Mouse (Mus musculus) T-helper 2 cell (primary cell): ENCODE measurements around the gene Ccdc63.

Experiments used
- in situ Hi-C: fragments of 300-600 bp; cut with MboI, MseI; formaldehyde crosslinking; loops from one replicate; pipeline ENCODE4 v1.15.1; 2025; ENCODE audit warnings: high pct_unique_total_duplicates

Gene Ccdc63

DNA sequence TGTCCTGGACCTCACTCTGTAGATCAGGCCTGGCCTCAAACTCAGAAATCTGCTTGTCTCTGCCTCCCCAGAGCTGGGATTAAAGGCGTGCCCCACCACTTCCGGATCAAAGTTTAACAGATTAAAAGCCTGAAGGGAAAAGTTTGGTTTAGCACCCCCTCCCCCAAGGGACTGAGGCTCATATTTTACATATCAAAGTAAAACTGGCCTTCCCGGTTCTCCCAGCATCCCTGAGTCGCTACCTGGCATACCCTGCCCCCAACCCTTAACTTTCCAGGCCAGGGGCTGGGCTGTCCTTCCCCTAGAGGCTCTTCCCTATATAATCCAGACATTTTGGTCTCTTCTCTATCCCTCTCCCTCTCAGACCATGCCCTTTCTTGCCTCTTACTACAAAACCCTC lies 8.6 kb upstream of the Ccdc63 start:
- in situ Hi-C loops: loop anchor here (25.0 kb wide), 1 partner anchor 988 kb away; the partner anchor contains the start of genes Rhof and Setd1b

- in situ Hi-C loops: loop anchor here (25.0 kb wide), 1 partner anchor 989 kb away; the partner anchor contains the start of genes Rhof and Setd1b
Measured at GRCm38 (mm10) chr5:122148107-122148506, 7.5 kb upstream of the Ccdc63 start.

GRCm38 (mm10) chr5:122146609-122147008 lies 6.0 kb upstream of the Ccdc63 start:
- in situ Hi-C loops: loop anchor here (25.0 kb wide), 1 partner anchor 991 kb away; the partner anchor contains the start of genes Rhof and Setd1b

DNA sequence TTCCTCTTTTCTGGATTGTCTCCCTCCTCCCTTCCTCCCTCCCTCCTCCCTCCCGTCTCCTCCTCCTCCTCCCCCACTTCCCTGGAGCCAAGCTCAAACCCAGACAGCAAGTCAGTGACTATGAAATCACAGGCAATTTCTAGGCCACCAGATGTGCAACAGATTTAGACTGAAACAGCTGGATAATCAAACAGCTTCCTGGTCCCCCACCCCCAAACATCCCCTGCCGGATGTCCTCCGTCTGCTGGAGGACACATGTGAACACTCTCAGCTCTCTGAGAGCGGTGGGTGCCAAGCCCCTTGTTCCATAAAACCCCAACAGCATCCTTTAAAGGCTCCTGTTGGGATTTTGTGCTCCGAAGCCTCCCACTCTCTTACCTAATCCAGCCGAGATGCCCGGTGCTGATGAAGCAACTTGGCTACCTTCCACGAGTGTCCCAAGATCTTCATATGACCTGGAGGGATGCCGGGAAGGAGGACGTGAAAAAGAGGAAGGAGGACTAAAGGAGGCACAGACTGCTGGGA lies 5.5 kb upstream of the Ccdc63 start:
- in situ Hi-C loops: loop anchor here (25.0 kb wide), 1 partner anchor 991 kb away; the partner anchor contains the start of genes Rhof and Setd1b

DNA sequence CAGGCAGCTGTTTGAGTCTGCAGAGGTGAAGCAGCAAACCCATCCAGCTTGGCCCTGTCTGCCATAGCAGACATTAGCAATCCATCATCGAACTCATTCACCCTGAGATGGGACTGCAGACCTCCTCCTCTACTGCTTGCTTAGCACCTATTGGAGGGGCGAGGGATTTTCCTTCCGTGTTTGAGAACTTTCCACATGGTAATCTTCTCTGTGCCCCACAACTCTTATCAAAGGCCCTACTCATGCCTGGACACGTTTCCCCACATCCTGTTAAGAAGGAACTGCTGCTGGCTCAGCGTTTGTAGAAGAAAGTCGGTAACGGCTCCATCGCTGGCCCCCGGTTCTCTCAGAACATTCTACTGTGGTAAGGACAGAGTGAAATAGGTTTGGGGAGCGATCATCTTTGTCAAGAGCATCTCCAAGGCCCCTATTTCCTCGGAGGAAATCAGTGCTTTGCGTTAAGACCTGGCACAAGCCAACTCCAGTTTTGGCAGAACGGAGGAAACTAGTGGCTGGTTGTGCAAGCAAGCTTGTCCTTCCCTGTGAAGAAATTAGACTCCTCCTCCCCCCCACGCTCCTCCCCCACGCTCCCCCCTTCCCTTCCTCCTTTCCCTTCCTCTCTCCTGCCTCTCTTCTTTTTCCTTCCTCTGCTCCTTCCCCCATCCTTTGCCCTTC lies 4.9 kb upstream of the Ccdc63 start:
- in situ Hi-C loops: loop anchor here (25.0 kb wide), 1 partner anchor 992 kb away; the partner anchor contains the start of genes Rhof and Setd1b

DNA sequence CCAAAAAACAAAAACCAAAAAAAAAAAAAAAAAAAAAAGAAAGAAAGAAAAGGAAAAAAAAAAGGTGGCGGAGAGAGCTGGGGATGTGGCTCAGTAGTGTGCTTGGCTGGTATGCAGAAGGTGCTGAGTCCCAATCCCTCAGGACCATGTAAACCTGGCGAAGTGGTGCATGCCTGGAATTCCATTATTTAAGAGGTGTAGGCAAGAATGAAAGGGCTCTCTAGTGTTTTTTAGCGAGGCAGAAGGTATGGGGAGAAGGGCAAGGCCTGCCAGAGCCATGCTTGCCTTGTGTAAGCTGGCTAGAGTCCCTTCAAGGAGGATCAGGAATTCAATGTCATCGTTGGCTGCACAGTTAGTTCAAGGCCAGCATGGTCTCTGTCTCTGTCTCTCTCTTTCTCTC lies 4.2 kb upstream of the Ccdc63 start:
- in situ Hi-C loops: loop anchor here (25.0 kb wide), 1 partner anchor 992 kb away; the partner anchor contains the start of genes Rhof and Setd1b

GRCm38 (mm10) chr5:122143543-122143942 lies 2.9 kb upstream of the Ccdc63 start:
- in situ Hi-C loops: loop anchor here (25.0 kb wide), 1 partner anchor 994 kb away; the partner anchor contains the start of genes Rhof and Setd1b

GRCm38 (mm10) chr5:122142230-122142992 lies 1.8 kb upstream of the Ccdc63 start:
- in situ Hi-C loops: loop anchor here (25.0 kb wide), 1 partner anchor 995 kb away; the partner anchor contains the start of genes Rhof and Setd1b

- in situ Hi-C loops: loop anchor here (25.0 kb wide), 1 partner anchor 998 kb away; the partner anchor contains the start of genes Rhof and Setd1b
Measured at GRCm38 (mm10) chr5:122139771-122140170, 852 bp downstream of the Ccdc63 start.

DNA sequence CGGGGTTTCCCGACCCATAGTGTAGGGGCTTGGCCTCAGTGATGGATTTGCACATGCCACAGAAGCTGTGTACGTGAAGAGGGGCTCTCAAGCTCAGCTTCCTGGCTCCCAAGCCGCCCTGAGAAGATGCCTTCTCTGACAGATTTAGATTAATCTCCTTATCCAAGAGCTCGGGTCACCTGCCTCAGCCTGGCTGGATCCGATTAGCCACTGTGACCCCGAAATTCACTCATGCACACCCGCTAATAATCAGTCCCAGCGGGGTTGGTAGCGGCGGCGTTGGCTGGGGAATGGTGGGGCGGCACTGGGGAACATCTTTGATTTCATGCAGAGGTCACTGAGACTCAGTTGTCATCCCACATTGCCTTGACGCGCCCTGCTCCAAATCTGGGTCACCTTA lies 1.8 kb downstream of the Ccdc63 start:
- in situ Hi-C loops: loop anchor here (25.0 kb wide), 1 partner anchor 998 kb away; the partner anchor contains the start of genes Rhof and Setd1b

GRCm38 (mm10) chr5:122136508-122137408 lies 3.9 kb downstream of the Ccdc63 start:
- in situ Hi-C loops: loop anchor here (25.0 kb wide), 1 partner anchor 1001 kb away; the partner anchor contains the start of genes Rhof and Setd1b

- in situ Hi-C loops: loop anchor here (25.0 kb wide), 1 partner anchor 1002 kb away; the partner anchor contains the start of genes Rhof and Setd1b
Measured at GRCm38 (mm10) chr5:122135290-122135882, 5.2 kb downstream of the Ccdc63 start.

DNA sequence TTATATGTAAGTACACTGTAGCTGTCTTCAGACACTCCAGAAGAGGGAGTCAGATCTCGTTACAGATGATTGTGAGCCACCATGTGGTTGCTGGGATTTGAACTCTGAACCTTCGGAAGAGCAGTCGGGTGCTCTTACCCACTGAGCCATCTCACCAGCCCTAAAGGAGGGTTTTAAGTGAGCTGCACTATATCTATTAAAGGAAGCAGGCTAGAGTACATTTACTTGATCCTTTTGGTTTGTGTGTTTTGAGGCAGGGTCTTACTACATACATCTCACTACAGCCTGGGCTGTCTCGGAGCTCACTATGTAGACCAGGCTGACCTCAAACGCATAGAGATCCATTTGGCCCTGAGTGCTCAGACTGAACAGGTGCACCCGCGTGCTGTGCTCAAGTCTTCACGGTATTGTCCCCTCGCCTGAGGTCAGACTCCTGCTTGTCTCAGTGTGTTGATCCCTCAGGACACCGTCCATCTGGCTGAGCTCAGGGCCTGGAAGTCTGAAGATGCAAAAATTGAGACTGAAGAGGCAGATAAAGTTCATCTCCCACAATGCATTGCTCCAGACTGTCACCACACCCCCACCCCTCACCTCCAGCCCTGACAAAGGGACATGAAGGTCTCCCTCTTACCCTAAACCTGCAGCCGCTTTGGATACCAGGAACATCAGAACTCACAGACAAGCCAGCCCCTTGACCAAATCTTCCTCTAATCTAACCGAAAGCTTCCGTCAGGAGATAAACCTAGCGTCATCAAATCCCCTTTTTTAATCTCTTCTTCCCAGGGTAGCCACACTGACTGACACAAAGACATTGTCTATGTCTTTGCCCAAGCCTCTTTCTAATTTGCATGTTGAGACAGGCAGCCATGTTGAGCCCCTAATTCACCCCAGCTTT lies 6.0 kb downstream of the Ccdc63 start:
- in situ Hi-C loops: loop anchor here (25.0 kb wide), 1 partner anchor 1003 kb away; the partner anchor contains the start of genes Rhof and Setd1b

GRCm38 (mm10) chr5:122133050-122133389 lies 7.6 kb downstream of the Ccdc63 start:
- in situ Hi-C loops: loop anchor here (25.0 kb wide), 1 partner anchor 1004 kb away; the partner anchor contains the start of genes Rhof and Setd1b

- in situ Hi-C loops: loop anchor here (25.0 kb wide), 1 partner anchor 1005 kb away; the partner anchor contains the start of genes Rhof and Setd1b
Measured at GRCm38 (mm10) chr5:122132167-122133049, 8.2 kb downstream of the Ccdc63 start.

DNA sequence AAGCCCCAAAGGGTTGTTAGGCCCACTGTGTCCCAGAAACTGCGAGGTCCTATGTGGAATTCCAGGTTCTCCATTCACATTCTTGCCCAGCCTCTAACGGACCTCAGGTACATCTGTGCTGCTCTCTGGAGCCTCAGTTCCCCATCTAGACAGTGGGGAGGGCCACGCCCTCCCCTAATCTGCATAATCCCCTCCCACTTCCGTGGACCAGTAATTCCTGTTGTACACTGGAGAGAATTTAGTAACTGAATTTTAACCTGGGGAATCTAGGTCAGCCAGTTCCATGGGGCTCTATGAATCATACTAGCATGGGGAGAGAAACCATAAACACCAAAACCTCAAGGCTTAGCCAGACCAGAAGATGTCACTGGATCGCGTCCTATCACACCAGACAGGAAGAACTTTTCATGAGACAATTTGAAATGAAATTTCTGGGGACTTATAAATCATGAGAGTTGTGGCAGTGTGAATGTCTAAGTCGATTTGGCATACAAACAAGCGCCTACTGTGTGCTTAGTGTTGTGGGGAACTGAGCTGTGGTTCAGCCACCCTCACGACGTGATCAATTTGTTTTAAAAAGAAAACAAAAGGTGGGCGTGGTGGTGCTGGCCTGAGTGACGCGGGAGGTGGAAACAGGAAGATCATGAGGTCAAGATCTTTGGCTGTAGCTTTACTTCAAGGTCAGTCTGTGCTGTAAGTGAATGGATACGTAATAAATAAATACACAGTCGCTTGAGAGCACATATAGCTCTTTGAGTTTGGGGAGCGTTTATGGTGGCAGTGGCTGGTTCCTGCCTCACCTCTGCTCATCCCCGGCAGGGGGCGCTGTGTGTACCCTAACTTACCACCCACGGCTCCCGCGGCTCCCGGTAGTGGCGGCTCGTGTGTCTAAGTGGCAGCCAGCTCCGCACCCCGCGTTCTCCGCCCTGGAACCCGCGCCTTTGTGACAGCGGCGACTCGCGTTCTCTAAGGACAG lies 9.3 kb downstream of the Ccdc63 start:
- in situ Hi-C loops: loop anchor here (25.0 kb wide), 1 partner anchor 1006 kb away; the partner anchor contains the start of genes Rhof and Setd1b
